Mouse (Mus musculus): ENCODE results near the gene Vmp1. TPM values are rescaled to one million over a fixed set of nuclear protein-coding genes. Genes with fewer than 3 reads are reported as not detected.

The Vmp1 gene
- total and polyA plus RNA-seq, 2 experiments from 2014 or later = 45.3 to 136 TPM

DNA sequence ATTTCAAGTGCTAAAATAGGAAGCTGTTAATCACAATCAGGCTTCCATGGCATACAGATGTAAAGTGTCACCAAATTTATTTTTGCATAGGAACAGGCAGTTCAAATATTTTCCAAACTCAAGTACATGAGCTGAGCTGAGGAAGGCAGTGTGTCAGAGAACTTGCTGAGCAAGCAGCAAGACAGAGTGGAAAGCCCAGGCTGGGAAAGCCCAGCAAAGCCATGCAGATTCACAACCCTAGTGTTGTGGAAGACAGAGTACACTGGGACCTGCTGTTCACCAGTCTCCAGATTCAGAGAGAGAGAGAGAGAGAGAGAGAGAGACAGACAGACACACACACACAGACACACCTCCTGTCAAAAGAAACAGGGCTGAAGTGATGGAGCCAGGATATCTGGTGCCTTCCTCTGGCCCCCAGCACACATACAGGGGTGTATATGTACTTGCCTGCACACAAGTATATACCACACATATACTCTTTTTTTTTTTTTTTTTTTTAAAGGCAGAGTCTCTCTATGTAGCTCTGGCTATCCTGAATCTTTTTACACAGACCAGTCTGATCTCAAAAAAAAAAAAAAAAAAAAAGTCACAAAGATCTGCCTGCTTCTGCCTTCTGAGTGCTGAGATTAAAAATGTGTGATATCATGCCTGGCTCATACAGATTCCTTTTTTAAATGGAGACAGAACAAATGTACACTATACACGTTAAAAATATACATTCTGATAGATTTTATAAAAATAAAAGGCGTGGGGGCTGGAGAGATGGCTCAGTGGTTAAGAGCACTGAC is 64.9 kb downstream of the Vmp1 start:
- WGBS = 94% methylated on average over 2 of the region's 2 CpGs
- no peaks in the 10 kb centered on the region for H3K36me3 ChIP-seq (ENCODE audit: insufficient read depth, low read length)

DNA sequence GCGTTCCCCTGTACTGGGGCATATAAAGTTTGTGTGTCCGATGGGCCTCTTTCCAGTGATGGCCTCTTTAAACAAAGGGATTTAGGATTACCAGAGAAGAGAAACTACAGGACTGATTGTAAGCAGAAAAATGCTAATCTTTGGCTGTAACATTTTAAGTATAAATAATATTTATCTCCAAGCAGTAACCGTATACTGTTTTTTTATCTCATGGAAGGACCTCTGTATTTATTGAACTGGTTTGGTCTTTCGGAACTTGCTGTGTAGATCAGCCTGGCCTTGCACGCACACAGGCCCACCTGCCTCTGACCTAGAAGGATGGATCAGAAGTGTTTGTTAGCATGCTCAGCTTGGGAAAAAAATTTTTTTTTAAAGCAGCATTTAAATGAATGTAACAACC is 69.0 kb downstream of the Vmp1 start:
- H3K4me1 ChIP-seq (ENCODE audit: insufficient read depth, low read length) = no peaks in the 10 kb centered on the region

More for the DNA sequence above, 64.9 kb downstream of the Vmp1 start:
- no peak for TF ChIP-seq CTCF (IDR thresholded peaks at IDR 0.05)
- H3K4me3 ChIP-seq (ENCODE audit: low read depth, low read length) = no peak overlapping the region
- H3K9ac ChIP-seq (replicated peaks; ENCODE audit: low read length, poor library complexity, severe bottlenecking) = no peak overlapping the region
- no peaks in the 10 kb centered on the region for H3K9me3 ChIP-seq (ENCODE audit: low read length)
- no peak for ATAC-seq (ENCODE audit: low FRiP score)
- DNase-seq (ENCODE audit: low spot score) = no peak
- H3K27me3 ChIP-seq (ENCODE audit: insufficient read depth, low read length) = no peaks in the 10 kb centered on the region
- H3K4me1 ChIP-seq (ENCODE audit: insufficient read depth, low read length) = no peaks in the 10 kb centered on the region
- H3K4me2 ChIP-seq (ENCODE audit: low read depth, low read length, poor library complexity, severe bottlenecking) = no peak overlapping the region
- H3K27ac ChIP-seq (ENCODE audit: low read depth, low read length) = no peak overlapping the region

DNA sequence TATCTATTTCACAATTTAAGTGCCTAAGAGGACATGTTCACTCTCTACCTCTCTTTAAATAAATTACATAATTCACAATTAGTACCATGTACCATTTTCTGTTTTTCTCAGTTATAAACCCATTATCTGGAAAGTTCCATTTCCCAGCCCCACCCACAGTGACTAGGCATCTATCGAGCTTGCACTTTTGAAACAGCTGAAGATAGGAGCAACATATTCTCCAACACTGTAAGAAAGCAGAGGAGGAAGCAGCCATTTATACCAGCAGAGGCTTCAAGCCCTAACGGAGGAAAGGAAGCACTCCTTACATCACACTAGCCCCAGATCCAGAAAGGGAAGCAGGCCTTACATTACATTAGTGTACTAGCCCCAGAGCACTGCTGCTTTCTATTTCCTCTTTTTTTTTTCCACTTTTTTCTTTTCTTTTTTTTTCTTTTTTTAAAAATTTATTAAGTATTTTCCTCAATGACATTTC is 69.5 kb downstream of the Vmp1 start:
- Histone ChIP-seq H3K36me3 (ENCODE audit: insufficient read depth, low read length) (peaks cover 6% of the 10 kb centered on the region; the same call in 1 of the 2 replicates), H3K27me3 (ENCODE audit: insufficient read depth, low read length) (no peaks in the 10 kb centered on the region), H3K27ac (ENCODE audit: low read depth, low read length) (no peak overlapping the region), H3K4me3 (ENCODE audit: low read depth, low read length) (no peak overlapping the region), H3K4me2 (ENCODE audit: low read depth, low read length, poor library complexity, severe bottlenecking) (no peak overlapping the region), H3K9me3 (ENCODE audit: low read length) (no peaks in the 10 kb centered on the region), H3K4me1 (ENCODE audit: insufficient read depth, low read length) (no peaks in the 10 kb centered on the region), H3K9ac (replicated peaks; ENCODE audit: low read length, poor library complexity, severe bottlenecking) (no peak overlapping the region)
- no peak for TF ChIP-seq CTCF (IDR thresholded peaks at IDR 0.05)
- DNase-seq (ENCODE audit: low spot score) (no peak), ATAC-seq (ENCODE audit: low FRiP score) (no peak)
- WGBS = 80% methylated on average over 2 of the region's 2 CpGs

More for the DNA sequence above, 69.0 kb downstream of the Vmp1 start:
- Histone ChIP-seq H3K27ac (ENCODE audit: low read depth, low read length) (no peak overlapping the region), H3K4me3 (ENCODE audit: low read depth, low read length) (no peak overlapping the region), H3K27me3 (ENCODE audit: insufficient read depth, low read length) (no peaks in the 10 kb centered on the region), H3K9me3 (ENCODE audit: low read length) (no peaks in the 10 kb centered on the region), H3K36me3 (ENCODE audit: insufficient read depth, low read length) (peaks cover 6% of the 10 kb centered on the region; the same call in 1 of the 2 replicates), H3K4me2 (ENCODE audit: low read depth, low read length, poor library complexity, severe bottlenecking) (no peak overlapping the region), H3K9ac (replicated peaks; ENCODE audit: low read length, poor library complexity, severe bottlenecking) (no peak overlapping the region)
- 77% methylated on average over 5 of the region's 5 CpGs for WGBS
- ATAC-seq (ENCODE audit: low FRiP score) (no peak), DNase-seq (ENCODE audit: low spot score) (no peak)
- TF ChIP-seq CTCF (IDR thresholded peaks at IDR 0.05) = no peak

DNA sequence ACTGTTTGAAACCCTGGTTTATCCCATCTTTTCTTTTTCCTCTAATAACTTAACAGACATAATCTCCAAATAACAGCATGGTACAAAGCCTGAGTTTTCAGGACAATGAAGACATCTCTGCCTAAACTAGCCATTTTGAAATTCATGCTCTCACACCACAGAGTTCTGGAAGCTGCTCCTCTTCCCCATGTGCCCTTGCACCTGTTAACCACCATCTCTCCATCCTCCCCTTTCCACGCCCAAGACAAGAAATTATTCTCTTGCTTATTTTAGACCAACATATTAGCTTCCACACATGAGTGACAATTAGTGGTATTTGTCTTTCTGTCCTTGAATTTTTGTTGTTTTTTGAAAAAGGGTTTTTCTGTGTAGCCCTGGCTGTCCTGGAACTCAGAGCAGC is 71.6 kb downstream of the Vmp1 start:
- WGBS = 100% methylated on average over 1 of the region's 1 CpGs
- Histone ChIP-seq H3K36me3 (ENCODE audit: insufficient read depth, low read length) (peaks cover 6% of the 10 kb centered on the region; the same call in 1 of the 2 replicates), H3K4me2 (ENCODE audit: low read depth, low read length, poor library complexity, severe bottlenecking) (no peak overlapping the region), H3K4me3 (ENCODE audit: low read depth, low read length) (no peak overlapping the region), H3K9me3 (ENCODE audit: low read length) (no peaks in the 10 kb centered on the region), H3K9ac (replicated peaks; ENCODE audit: low read length, poor library complexity, severe bottlenecking) (no peak overlapping the region), H3K4me1 (ENCODE audit: insufficient read depth, low read length) (no peaks in the 10 kb centered on the region), H3K27me3 (ENCODE audit: insufficient read depth, low read length) (no peaks in the 10 kb centered on the region), H3K27ac (ENCODE audit: low read depth, low read length) (no peak overlapping the region)
- ATAC-seq (ENCODE audit: low FRiP score) (no peak), DNase-seq (ENCODE audit: low spot score) (no peak)
- no peak for TF ChIP-seq CTCF (IDR thresholded peaks at IDR 0.05)

DNA sequence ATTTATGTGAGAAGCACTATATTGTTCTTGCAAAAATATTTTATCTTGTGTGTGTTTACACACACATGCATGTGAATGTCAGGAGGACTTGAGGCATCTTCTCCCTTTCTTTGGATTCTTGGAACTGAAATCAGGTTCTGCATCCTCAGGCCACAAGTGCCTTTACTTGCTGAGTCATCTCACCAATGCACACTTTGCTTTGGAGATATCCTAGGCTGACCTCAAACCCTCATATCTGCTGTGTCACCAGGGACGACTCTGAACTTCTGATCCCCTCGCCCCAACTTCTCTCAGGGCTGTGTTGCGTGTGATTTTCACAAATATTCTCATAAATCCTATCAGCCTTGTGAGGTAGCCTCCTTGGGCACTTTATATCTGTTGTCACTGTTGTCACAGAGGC is 73.4 kb downstream of the Vmp1 start:
- H3K9ac ChIP-seq (replicated peaks; ENCODE audit: low read length, poor library complexity, severe bottlenecking) = no peak overlapping the region
- WGBS = 95% methylated on average over 3 of the region's 3 CpGs
- no peak overlapping the region for H3K4me3 ChIP-seq (ENCODE audit: low read depth, low read length)
- H3K4me2 ChIP-seq (ENCODE audit: low read depth, low read length, poor library complexity, severe bottlenecking) = no peak overlapping the region
- H3K27me3 ChIP-seq (ENCODE audit: insufficient read depth, low read length) = no peaks in the 10 kb centered on the region
- DNase-seq (ENCODE audit: low spot score) (no peak), ATAC-seq (ENCODE audit: low FRiP score) (no peak)
- no peaks in the 10 kb centered on the region for H3K9me3 ChIP-seq (ENCODE audit: low read length)
- no peaks in the 10 kb centered on the region for H3K4me1 ChIP-seq (ENCODE audit: insufficient read depth, low read length)
- no peak for TF ChIP-seq CTCF (IDR thresholded peaks at IDR 0.05)
- no peak overlapping the region for H3K27ac ChIP-seq (ENCODE audit: low read depth, low read length)
- H3K36me3 ChIP-seq (ENCODE audit: insufficient read depth, low read length) = peaks cover 6% of the 10 kb centered on the region; the same call in 1 of the 2 replicates

DNA sequence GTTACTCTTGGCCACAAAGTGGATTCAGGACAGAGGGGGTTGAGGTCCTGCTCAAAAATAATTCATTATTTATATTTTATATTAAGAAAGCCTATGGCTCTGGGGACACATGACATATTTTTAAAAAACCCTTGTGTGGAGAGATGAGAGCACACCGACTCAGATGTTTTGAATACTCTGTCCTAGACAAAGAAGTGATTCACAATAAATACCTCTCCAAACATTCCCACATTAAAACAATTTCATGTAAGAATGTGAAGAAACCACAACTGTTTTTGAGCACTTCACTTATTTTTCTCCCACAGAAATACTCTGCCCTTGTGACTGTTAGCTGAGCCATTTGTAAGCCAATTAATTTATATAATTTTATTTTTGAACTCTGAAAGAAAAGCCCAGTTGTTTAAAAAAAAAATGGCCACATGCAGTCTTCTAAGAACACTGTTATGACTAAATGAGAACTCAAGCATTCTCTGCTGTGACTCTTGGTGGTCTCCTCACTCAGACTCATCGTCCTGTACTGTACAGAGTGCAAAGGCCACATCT is 75.8 kb downstream of the Vmp1 start:
- Histone ChIP-seq H3K4me1 (ENCODE audit: insufficient read depth, low read length) (no peaks in the 10 kb centered on the region), H3K27me3 (ENCODE audit: insufficient read depth, low read length) (no peaks in the 10 kb centered on the region), H3K9ac (replicated peaks; ENCODE audit: low read length, poor library complexity, severe bottlenecking) (no peak overlapping the region), H3K4me3 (ENCODE audit: low read depth, low read length) (no peak overlapping the region), H3K27ac (ENCODE audit: low read depth, low read length) (no peak overlapping the region), H3K36me3 (ENCODE audit: insufficient read depth, low read length) (peaks cover 6% of the 10 kb centered on the region; the same call in 1 of the 2 replicates), H3K9me3 (ENCODE audit: low read length) (no peaks in the 10 kb centered on the region), H3K4me2 (ENCODE audit: low read depth, low read length, poor library complexity, severe bottlenecking) (no peak overlapping the region)
- DNase-seq (ENCODE audit: low spot score) (no peak), ATAC-seq (ENCODE audit: low FRiP score) (no peak)
- WGBS = 87% methylated on average over 2 of the region's 2 CpGs
- TF ChIP-seq CTCF (IDR thresholded peaks at IDR 0.05) = no peak

Data from midbrain, postnatal 0 days (tissue).